Mouse (Mus musculus) CD8-positive naive resting alpha-beta T cell, adult 2 months (primary cell): ENCODE data around the gene Atp6v1a.

Experiments
- DNase-seq, 2 experiments: peaks; one replicate each; pipeline ENCODE4 v3.0.0; 2022; ENCODE audit warnings: low read depth in 2 of 2, low spot score in 2 of 2

Atp6v1a gene

GRCm38 (mm10) chr16:44139536-44140185, at the start of gene Atp6v1a, which contains the start of gene Naa50:
Atp6v1a (minus strand) TSS chr16:44139705.
Naa50 (plus strand) TSS chr16:44139830.
- peak; percentile 87 to 88 for DNase-seq

GRCm38 (mm10) chr16:44188766-44189165, 49.3 kb upstream of the Atp6v1a start:
- no peak for DNase-seq

GRCm38 (mm10) chr16:44187172-44187571, 47.7 kb upstream of the Atp6v1a start:
- DNase-seq = no peak

GRCm38 (mm10) chr16:44184769-44185168, 45.3 kb upstream of the Atp6v1a start:
- DNase-seq = no peak

- no peak for DNase-seq
These were observed 43.1 kb upstream of the Atp6v1a start for GRCm38 (mm10) chr16:44182597-44182996.

GRCm38 (mm10) chr16:44178555-44178954, 39.0 kb upstream of the Atp6v1a start:
- DNase-seq = no peak

GRCm38 (mm10) chr16:44176511-44176910, 37.0 kb upstream of the Atp6v1a start:
- no peak for DNase-seq

GRCm38 (mm10) chr16:44175001-44175400, 35.5 kb upstream of the Atp6v1a start:
- DNase-seq = no peak

- DNase-seq = no peak
These were observed 34.5 kb upstream of the Atp6v1a start for GRCm38 (mm10) chr16:44173966-44174530.

- DNase-seq = peak; percentile 36 to 50
These were observed 33.8 kb upstream of the Atp6v1a start, which contains the start of gene Usf3 for GRCm38 (mm10) chr16:44173155-44173941. Usf3 (plus strand) TSS chr16:44173246.

GRCm38 (mm10) chr16:44172297-44173154, 33.0 kb upstream of the Atp6v1a start:
- peak; percentile 97 to 98 for DNase-seq

GRCm38 (mm10) chr16:44168990-44169389, 29.5 kb upstream of the Atp6v1a start:
- no peak for DNase-seq

- DNase-seq = no peak
These were observed 25.7 kb upstream of the Atp6v1a start for GRCm38 (mm10) chr16:44165182-44165581.

- no peak for DNase-seq
These were observed 24.3 kb upstream of the Atp6v1a start for GRCm38 (mm10) chr16:44163831-44164230.

GRCm38 (mm10) chr16:44159325-44159724, 19.8 kb upstream of the Atp6v1a start:
- DNase-seq = no peak

GRCm38 (mm10) chr16:44154497-44155057, 15.1 kb upstream of the Atp6v1a start:
- DNase-seq = no peak

GRCm38 (mm10) chr16:44149002-44149767, 9.7 kb upstream of the Atp6v1a start:
- no peak for DNase-seq

- DNase-seq = no peak
These were observed 2.0 kb upstream of the Atp6v1a start for GRCm38 (mm10) chr16:44141483-44141882.

- DNase-seq = peak; percentile 50 to 61
These were observed 782 bp upstream of the Atp6v1a start for GRCm38 (mm10) chr16:44140186-44140787.
